Mouse (Mus musculus) stomach, postnatal 0 days (tissue): ENCODE data around the gene Sirt1. TPM values are rescaled to one million over a fixed set of nuclear protein-coding genes. Genes with fewer than 3 reads are reported as not detected.

ENCODE experiments used
- ATAC-seq: fragments of 200-750 bp; cut with Nextera tagmentation; 2 replicates; pipeline ENCODE4 v1.8.0; 2017; ENCODE audit not compliant: low FRiP score, low TSS enrichment
- DNase-seq: peaks from one replicate; pipeline ENCODE4 v3.0.0-alpha.2; 2016; ENCODE audit warnings: low spot score
- H3K27ac ChIP-seq: fragments of 300-500 bp; sonication (generic); replicated peaks from 2 replicates; pipeline ENCODE4 v1.5.1; 2014; ENCODE audit warnings: mild to moderate bottlenecking, control low read depth
- H3K27me3 ChIP-seq: fragments of 300-500 bp; sonication (generic); 2 replicates; pipeline ENCODE4 v1.6.1; 2014; ENCODE audit warnings: low read length; ENCODE audit not compliant: control insufficient read depth, insufficient read depth
- H3K36me3 ChIP-seq: fragments of 300-500 bp; sonication (generic); 2 replicates; pipeline ENCODE4 v1.6.1; 2014; ENCODE audit warnings: low read length, mixed read lengths; ENCODE audit not compliant: control insufficient read depth, insufficient read depth
- H3K4me1 ChIP-seq: fragments of 300-500 bp; sonication (generic); replicated peaks from 2 replicates; pipeline ENCODE4 v1.6.1; 2014; ENCODE audit warnings: antibody characterized with exemption; ENCODE audit not compliant: control insufficient read depth, insufficient read depth
- H3K4me2 ChIP-seq: fragments of 300-500 bp; sonication (generic); replicated peaks from 2 replicates; pipeline ENCODE4 v1.6.1; 2014; ENCODE audit warnings: low read depth, mild to moderate bottlenecking, control low read depth, moderate library complexity
- H3K4me3 ChIP-seq: fragments of 300-500 bp; sonication (generic); 2 replicates; pipeline ENCODE4 v1.5.1; 2014; ENCODE audit warnings: low read depth, low read length, control low read depth
- H3K9ac ChIP-seq: fragments of 300-500 bp; sonication (generic); 2 replicates; pipeline ENCODE4 v1.6.1; 2014; ENCODE audit warnings: mild to moderate bottlenecking, low read length, control low read depth, mixed read lengths
- H3K9me3 ChIP-seq: fragments of 300-500 bp; sonication (generic); 2 replicates; pipeline ENCODE4 v1.6.1; 2016; ENCODE audit warnings: low read length; ENCODE audit not compliant: control insufficient read depth
- CTCF ChIP-seq: IDR thresholded peaks from 2 replicates; pipeline ENCODE4 v1.5.1; 2016; ENCODE audit warnings: antibody characterized with exemption, low read depth, mild to moderate bottlenecking, moderate library complexity
- EP300 ChIP-seq: optimal IDR thresholded peaks from 2 replicates; pipeline ENCODE3; 2016; ENCODE audit warnings: antibody characterized with exemption
- WGBS: fragments of 180-500 bp; shearing (Covaris S2); extraction: QIAGEN DNeasy Blood & Tissue Kit; methylation state at CpG from one replicate; pipeline ENCODE4 v1.1.7; 2014; 5-methylcytosine and 5-hydroxymethylcytosine counted together
- polyA plus RNA-seq: library from polyadenylated mRNA; unstranded; fragments of >200 nt; fragmentation: Nextera tagmentation; extraction: Ambion mirVana; gene quantifications from 2 replicates; pipeline ENCODE4 v1.2.1, GENCODE M21; 2015

The Sirt1 gene
- polyA plus RNA-seq, 1 experiment from 2014 or later = 2.9 TPM

GRCm38 (mm10) chr10:63282417-63282816, 99.1 kb downstream of the Sirt1 start:
- peaks cover 23% of the 10 kb centered on the region for H3K36me3 ChIP-seq
- H3K9me3 ChIP-seq = no peaks in the 10 kb centered on the region
- no peak overlapping the region for H3K9ac ChIP-seq
- H3K27ac ChIP-seq = no peak overlapping the region
- no peak for ATAC-seq
- H3K4me3 ChIP-seq = no peak overlapping the region
- 84% methylated on average over 4 of the region's 4 CpGs for WGBS
- no peak for TF ChIP-seq CTCF
- TF ChIP-seq EP300 = no peak
- no peaks in the 10 kb centered on the region for H3K4me1 ChIP-seq
- H3K27me3 ChIP-seq = no peaks in the 10 kb centered on the region
- no peak for DNase-seq
- no peak overlapping the region for H3K4me2 ChIP-seq

- WGBS = 89% methylated on average over 3 of the region's 3 CpGs
- no peaks in the 10 kb centered on the region for H3K9me3 ChIP-seq
- no peak overlapping the region for H3K27ac ChIP-seq
- H3K27me3 ChIP-seq = no peaks in the 10 kb centered on the region
- ATAC-seq (no peak), DNase-seq (no peak)
- TF ChIP-seq CTCF = no peak
- no peak for TF ChIP-seq EP300
- no peak overlapping the region for H3K4me3 ChIP-seq
- peaks cover 17% of the 10 kb centered on the region for H3K36me3 ChIP-seq
- H3K4me2 ChIP-seq = no peak overlapping the region
- no peak overlapping the region for H3K9ac ChIP-seq
- no peaks in the 10 kb centered on the region for H3K4me1 ChIP-seq
These were observed 101.7 kb downstream of the Sirt1 start for GRCm38 (mm10) chr10:63279851-63280250.

- no peak overlapping the region for H3K4me3 ChIP-seq
- no peaks in the 10 kb centered on the region for H3K9me3 ChIP-seq
- ATAC-seq (no peak), DNase-seq (no peak)
- H3K4me2 ChIP-seq = no peak overlapping the region
- TF ChIP-seq EP300 (no peak), CTCF (no peak)
- no peak overlapping the region for H3K27ac ChIP-seq
- H3K36me3 ChIP-seq = peaks cover 11% of the 10 kb centered on the region
- no peaks in the 10 kb centered on the region for H3K27me3 ChIP-seq
- no peaks in the 10 kb centered on the region for H3K4me1 ChIP-seq
- H3K9ac ChIP-seq = no peak overlapping the region
- WGBS = 96% methylated on average over 3 of the region's 3 CpGs
These were observed 104.5 kb downstream of the Sirt1 start for GRCm38 (mm10) chr10:63277010-63277409.

- WGBS = 85% methylated on average over 5 of the region's 5 CpGs
- no peaks in the 10 kb centered on the region for H3K9me3 ChIP-seq
- H3K4me3 ChIP-seq = no peak overlapping the region
- no peak for ATAC-seq
- H3K27me3 ChIP-seq = no peaks in the 10 kb centered on the region
- H3K9ac ChIP-seq = no peak overlapping the region
- peaks cover 2% of the 10 kb centered on the region for H3K36me3 ChIP-seq
- no peaks in the 10 kb centered on the region for H3K4me1 ChIP-seq
- DNase-seq = no peak
- H3K27ac ChIP-seq = no peak overlapping the region
- TF ChIP-seq EP300 (no peak), CTCF (no peak)
- no peak overlapping the region for H3K4me2 ChIP-seq
These were observed 108.6 kb downstream of the Sirt1 start for GRCm38 (mm10) chr10:63272868-63273267.

- Histone ChIP-seq H3K9me3 (no peaks in the 10 kb centered on the region), H3K4me3 (no peak overlapping the region), H3K27me3 (no peaks in the 10 kb centered on the region), H3K9ac (no peak overlapping the region), H3K27ac (no peak overlapping the region), H3K36me3 (peaks cover 2% of the 10 kb centered on the region), H3K4me1 (no peaks in the 10 kb centered on the region), H3K4me2 (no peak overlapping the region)
- DNase-seq = no peak
- no peak for ATAC-seq
- no peak for TF ChIP-seq EP300
- no peak for TF ChIP-seq CTCF
These were observed 109.1 kb downstream of the Sirt1 start for GRCm38 (mm10) chr10:63272401-63272800.

Other genes with a start within 250 kb of the Sirt1 start
- 0.10 and 0.12 TPM in 2 replicates for gene Mypn, start 177.8 kb downstream of the Sirt1 start, polyA plus RNA-seq
- 20.9 and 23.5 TPM in 2 replicates for gene Herc4, start 137.9 kb downstream of the Sirt1 start, polyA plus RNA-seq
- 10.2 and 11.0 TPM in 2 replicates for gene Dnajc12, start 739 bp upstream of the Sirt1 start, polyA plus RNA-seq
- gene Gm7075, start 40.1 kb upstream of the Sirt1 start, polyA plus RNA-seq = not detected in 2 replicates
- 0.27 and 0.35 TPM in 2 replicates for gene Ctnna3, start 48.4 kb upstream of the Sirt1 start, polyA plus RNA-seq